ENCODE assay signal across 17 mouse cellular contexts in genomic region chr7:68400516-68400915, GRCm38 (mm10).
DNase-seq lines count a peak whose midpoint lies in the region; TF ChIP-seq lines count a peak whose summit lies in the region.
"Had no signal": no experiment of that assay in that cellular context is flagged by ENCODE, and none has a peak within 500 bp of the region (broad histone marks: within the 10 kb centered on the region; RNA-seq: fewer than 3 reads in every experiment).

No protein-coding gene starts in this region.

- no peaks in the 10 kb centered on the region for H3K27me3 ChIP-seq in midbrain, embryonic 10.5 days (ENCODE audit: low read depth, poor library complexity, severe bottlenecking)
- H3K27me3 ChIP-seq: hindbrain, embryonic 12.5 days had no signal

- intact Hi-C loops in left cerebral cortex, postnatal 14 days (cut with DNase I), result no loop called here
- intact Hi-C loops in left cerebral cortex, postnatal 36 days (cut with DNase I), result no loop called here
- intact Hi-C loops in left cerebral cortex, postnatal 25 days (cut with DNase I), result no loop called here

- H3K36me3 ChIP-seq in midbrain, embryonic 10.5 days, result no peaks in the 10 kb centered on the region
- H3K36me3 ChIP-seq: embryonic facial prominence, embryonic 10.5 days; heart, embryonic 10.5 days; hindbrain, embryonic 12.5 days had no signal

- TF ChIP-seq POLR2A in brain, embryonic 14.5 days (IDR thresholded peaks at IDR 0.05; ENCODE audit: borderline replicate concordance, extremely low read depth, insufficient read depth, insufficient read length, poor library complexity, severe bottlenecking), result no peak

- no peak overlapping the region for H3K27ac ChIP-seq in midbrain, embryonic 10.5 days (replicated peaks)
- H3K27ac ChIP-seq: embryonic facial prominence, embryonic 10.5 days; heart, embryonic 10.5 days; hindbrain, embryonic 12.5 days had no signal

- DNase-seq in frontal cortex, adult 2 months (ENCODE audit: extremely low spot score in 1 of 2, low spot score in 1 of 2), result peak; percentile 4 to 58
- DNase-seq in frontal cortex, postnatal 10 days (ENCODE audit: low spot score in 2 of 2), result no peak
- peak; percentile 21 to 70 for DNase-seq in left cerebral cortex, postnatal 14 days (ENCODE audit: low spot score in 2 of 2)
- DNase-seq in left cerebral cortex, postnatal 36 days (ENCODE audit: low spot score in 2 of 2), result no peak
- peak; percentile 28 for DNase-seq in brain, embryonic 14.5 days (ENCODE audit: low read depth)
- DNase-seq in left cerebral cortex, postnatal 25 days (ENCODE audit: low spot score in 2 of 2), result peak; percentile 13 to 62
- no peak for DNase-seq in midbrain, embryonic 10.5 days (ENCODE audit: low spot score)
- DNase-seq: adrenal gland, adult 8-10 months; adrenal gland, postnatal 36 days; cerebellum, adult 18-20 months; cerebellum, adult 9-11 months; heart, adult 18-20 months; heart, postnatal 10 days; heart, postnatal 4 days had no signal

- no peak overlapping the region for H3K4me3 ChIP-seq in midbrain, embryonic 10.5 days
- H3K4me3 ChIP-seq: embryonic facial prominence, embryonic 10.5 days; heart, embryonic 10.5 days; hindbrain, embryonic 12.5 days had no signal

- H3K9me3 ChIP-seq in midbrain, embryonic 10.5 days (replicated peaks), result no peaks in the 10 kb centered on the region
- H3K9me3 ChIP-seq: embryonic facial prominence, embryonic 10.5 days; heart, embryonic 10.5 days; hindbrain, embryonic 12.5 days had no signal

- WGBS in midbrain, embryonic 10.5 days, result 95% methylated on average over 7 of the region's 7 CpGs

- H3K4me1 ChIP-seq in midbrain, embryonic 10.5 days, result 0 out of 2 replicates have a peak, but pooled peaks cover 4% of the 10 kb centered on the region
- H3K4me1 ChIP-seq: heart, embryonic 10.5 days; hindbrain, embryonic 12.5 days had no signal

- no peak for TF ChIP-seq CTCF in brain, embryonic 14.5 days (IDR thresholded peaks at IDR 0.05; ENCODE audit: borderline replicate concordance, extremely low read depth, insufficient read depth, insufficient read length)

Comparison
In these comparisons a context has a peak if more than half of its experiments do, and no peak if none do; other contexts are left out.
1. DNase-seq: peak in frontal cortex, adult 2 months (2 of 2), left cerebral cortex, postnatal 14 days (2 of 2), brain, embryonic 14.5 days (single experiment) and left cerebral cortex, postnatal 25 days (2 of 2); none in frontal cortex, postnatal 10 days (0 of 2), left cerebral cortex, postnatal 36 days (0 of 2) and midbrain, embryonic 10.5 days (single experiment).